Mouse (Mus musculus) splenic B cell, adult 2 months (primary cell): ENCODE measurements around the gene Arnt.
A peak's percentile ranks its signal among the peaks of the same experiment; 100 is the strongest.
"Not testable (repeated sequence)": the region's sequence is repeated elsewhere in the genome, so short reads cannot be mapped to it uniquely, and the experiment has no call there.

ENCODE experiments used
- DNase-seq: peaks from one replicate; pipeline ENCODE4 v3.0.0-alpha.2; 2011; ENCODE audit warnings: low read depth, low spot score
- H3K27me3 ChIP-seq: 2 replicates; pipeline ENCODE4 v1.6.1; 2012; ENCODE audit warnings: mild to moderate bottlenecking, low read length, moderate library complexity, mixed read lengths; ENCODE audit not compliant: control insufficient read depth, poor library complexity, insufficient read depth, severe bottlenecking
- H3K36me3 ChIP-seq: 2 replicates; pipeline ENCODE4 v1.6.1; 2012; ENCODE audit warnings: mild to moderate bottlenecking, low read length, moderate library complexity, mixed read lengths; ENCODE audit not compliant: control insufficient read depth, poor library complexity, insufficient read depth, severe bottlenecking

The Arnt gene

DNA sequence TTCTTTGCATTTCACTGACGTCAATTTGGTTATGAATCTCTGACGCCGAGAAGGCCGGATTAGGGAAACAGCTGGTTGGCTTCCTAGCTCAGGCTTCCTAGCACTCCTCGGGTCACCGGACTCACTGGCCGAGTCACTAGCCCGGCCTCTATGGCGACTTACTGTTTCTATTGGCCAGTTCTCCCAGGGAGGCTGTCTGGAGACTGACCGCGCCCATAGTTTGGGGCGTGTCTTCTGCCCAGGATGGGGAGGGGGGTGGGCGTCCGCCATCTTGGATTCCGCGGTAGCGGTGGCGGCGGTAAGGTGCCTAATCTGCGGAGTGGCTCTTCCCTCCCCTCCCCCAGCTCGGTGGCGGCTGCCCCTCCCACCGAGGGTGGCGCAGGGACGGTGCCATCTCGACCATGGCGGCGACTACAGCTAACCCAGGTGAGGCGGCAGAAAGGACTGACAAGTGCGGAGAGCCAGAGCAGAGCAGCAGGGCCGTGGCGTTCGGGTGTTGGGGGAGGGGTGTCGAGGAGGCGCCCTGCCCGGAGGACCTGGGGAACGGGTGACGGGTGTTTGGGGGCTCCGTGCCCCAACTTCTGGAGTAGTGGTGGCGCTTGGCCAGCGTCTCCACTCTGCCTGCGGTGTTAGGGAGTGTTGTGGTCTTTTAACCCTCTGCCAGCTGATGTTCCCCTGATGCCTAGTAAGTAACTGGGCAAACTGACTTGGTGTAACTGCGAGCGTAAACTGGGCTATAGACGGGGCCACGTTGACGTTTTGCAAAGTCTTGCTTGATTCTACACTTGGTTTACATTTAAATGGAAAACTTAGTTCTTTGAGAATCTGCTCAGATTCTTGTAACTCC, at the start of gene Arnt:
Gene Arnt, plus strand, starts transcription at position 253 of the 847 bp plus-strand sequence.
- H3K36me3 ChIP-seq = no peaks in the 10 kb centered on the region
- peak; percentile 97 for DNase-seq
- no peaks in the 10 kb centered on the region for H3K27me3 ChIP-seq

DNA sequence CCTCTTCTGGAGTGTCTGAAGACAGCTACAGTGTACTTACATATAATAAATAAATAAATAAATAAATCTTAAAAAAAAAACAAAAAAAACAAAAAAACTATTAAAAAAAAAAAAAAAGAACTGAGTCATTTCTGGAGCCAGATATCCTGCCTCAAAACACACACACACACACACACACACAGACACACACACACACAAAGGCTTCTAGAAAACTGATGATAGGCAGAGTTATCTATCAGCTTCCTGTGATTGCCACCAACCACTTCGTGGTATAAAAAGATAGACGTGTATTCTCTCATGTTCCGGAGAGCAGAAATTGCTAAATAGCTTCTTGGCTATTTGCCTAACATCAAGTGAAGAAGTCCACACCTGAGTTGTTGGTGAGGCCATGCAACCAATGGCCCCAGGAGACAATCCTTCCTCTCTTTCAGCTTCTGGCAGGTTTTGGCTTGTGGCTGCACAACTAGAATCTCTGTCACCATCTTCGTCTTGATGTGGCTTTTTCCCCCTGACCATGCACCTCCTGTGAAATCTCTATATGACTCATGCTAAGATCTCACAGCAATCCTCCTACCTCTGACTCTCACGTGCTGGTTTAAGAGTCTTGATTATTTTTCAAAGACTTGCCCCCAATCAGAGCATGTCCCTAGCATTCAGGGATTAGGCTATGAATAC, 48.6 kb upstream of the Arnt start:
- DNase-seq = no peak
- Histone ChIP-seq H3K36me3 (no peaks in the 10 kb centered on the region), H3K27me3 (no peaks in the 10 kb centered on the region)

DNA sequence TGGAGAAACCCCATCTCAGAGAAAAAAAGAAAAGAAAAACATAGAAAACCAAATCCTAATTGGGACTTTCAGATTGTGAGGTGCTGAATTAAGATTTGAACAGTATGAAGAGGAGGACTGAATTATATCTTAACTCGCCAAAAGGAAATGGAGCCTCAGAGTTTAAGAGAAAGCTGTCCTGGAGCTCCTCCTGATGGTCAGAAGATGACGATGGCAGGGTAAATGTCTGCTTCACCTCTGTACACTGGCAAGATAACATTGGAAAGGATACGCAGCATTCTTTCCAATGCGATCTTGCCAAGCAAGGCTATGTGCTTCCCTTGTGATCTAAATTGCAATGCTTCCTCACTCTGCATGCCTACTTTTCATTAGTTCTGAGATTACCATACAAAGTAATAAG, 39.8 kb upstream of the Arnt start:
- DNase-seq = peak; percentile 44

DNA sequence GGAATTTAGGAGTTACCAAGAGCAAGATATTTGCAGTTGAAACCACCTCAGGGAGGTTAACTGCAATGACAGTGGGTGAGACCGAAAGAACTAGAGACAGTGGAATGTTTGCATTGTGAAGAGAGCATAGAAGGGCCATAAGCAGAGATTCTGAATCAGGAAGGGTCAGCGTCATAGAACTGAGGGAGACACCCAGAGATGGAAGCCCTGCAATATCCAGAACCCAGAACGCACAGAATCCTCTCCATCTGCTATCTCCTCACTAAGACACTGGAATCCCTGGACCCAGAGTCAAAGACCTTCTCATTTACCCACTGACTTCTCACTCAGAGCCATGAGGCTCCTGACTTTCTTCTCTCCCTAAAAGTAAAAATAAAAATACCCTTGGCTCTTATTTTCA, 31.4 kb upstream of the Arnt start, which contains the start of gene 4930558C23Rik:
Gene 4930558C23Rik, minus strand, starts transcription at position 101 of the 400 bp plus-strand sequence.
- DNase-seq = no peak
- Histone ChIP-seq H3K27me3 (no peaks in the 10 kb centered on the region), H3K36me3 (no peaks in the 10 kb centered on the region)

More for the DNA sequence above, 39.8 kb upstream of the Arnt start:
- Histone ChIP-seq H3K36me3 (no peaks in the 10 kb centered on the region), H3K27me3 (no peaks in the 10 kb centered on the region)

DNA sequence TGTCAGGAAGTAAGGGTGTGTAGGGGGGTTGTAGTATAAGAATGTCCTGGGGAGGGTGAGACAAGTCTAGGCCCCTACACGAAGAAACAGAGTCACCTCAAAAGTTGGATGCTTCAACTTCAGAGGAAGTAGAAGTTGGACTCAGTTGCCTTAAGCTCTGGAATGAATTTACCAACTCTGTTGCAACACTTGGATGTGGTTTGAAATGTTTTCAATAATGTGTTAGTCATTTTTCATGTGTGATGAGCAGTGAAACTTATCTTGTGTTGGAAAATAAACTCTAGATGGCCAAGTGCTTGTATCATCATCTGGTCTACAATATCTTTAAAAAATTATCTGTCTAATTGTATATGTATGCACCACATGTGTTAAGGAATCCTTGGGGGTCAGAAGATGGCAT, 26.5 kb upstream of the Arnt start:
- Histone ChIP-seq H3K27me3 (no peaks in the 10 kb centered on the region), H3K36me3 (no peaks in the 10 kb centered on the region)
- no peak for DNase-seq

DNA sequence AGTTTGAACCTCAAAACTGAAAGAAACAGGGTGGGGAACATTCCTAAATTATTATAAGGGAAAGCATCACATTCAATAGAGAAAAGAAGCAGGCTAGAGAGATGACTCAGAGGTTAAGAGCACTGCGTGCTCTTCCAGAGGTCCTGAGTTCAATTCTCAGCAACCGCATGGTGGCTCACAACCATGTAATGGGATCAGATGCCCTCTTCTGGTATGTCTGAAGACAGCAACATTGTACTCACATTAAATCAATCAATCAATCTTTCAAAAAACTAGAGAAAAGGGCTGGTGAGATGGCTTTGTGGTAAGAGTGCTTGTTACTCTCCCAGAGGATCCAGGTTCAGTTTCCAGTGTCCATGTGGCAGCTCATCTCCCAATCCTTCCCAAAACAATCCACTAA, 25.3 kb upstream of the Arnt start:
- no peaks in the 10 kb centered on the region for H3K36me3 ChIP-seq
- no peak for DNase-seq
- no peaks in the 10 kb centered on the region for H3K27me3 ChIP-seq

DNA sequence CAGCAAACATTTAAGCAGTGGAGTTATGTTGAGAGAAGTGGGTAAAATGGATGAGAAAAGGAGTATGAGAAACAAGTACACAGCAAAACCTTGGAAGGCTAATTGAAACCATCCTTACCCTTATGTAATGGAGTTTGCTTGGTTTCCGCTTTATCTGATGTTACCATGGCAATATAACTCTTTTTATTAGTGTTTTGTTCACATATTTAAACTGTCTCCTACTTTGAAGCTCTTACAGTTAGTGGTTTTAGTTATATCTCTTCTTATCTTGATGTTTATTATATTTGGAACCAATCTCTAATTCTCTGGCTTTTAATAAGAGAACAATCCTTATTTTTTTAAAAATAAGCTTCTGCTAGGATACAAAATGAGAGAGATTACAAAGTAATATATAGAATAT, 21.9 kb upstream of the Arnt start:
- DNase-seq = no peak
- H3K27me3 ChIP-seq = no peaks in the 10 kb centered on the region; the same call in 1 of the 2 replicates
- no peaks in the 10 kb centered on the region for H3K36me3 ChIP-seq

DNA sequence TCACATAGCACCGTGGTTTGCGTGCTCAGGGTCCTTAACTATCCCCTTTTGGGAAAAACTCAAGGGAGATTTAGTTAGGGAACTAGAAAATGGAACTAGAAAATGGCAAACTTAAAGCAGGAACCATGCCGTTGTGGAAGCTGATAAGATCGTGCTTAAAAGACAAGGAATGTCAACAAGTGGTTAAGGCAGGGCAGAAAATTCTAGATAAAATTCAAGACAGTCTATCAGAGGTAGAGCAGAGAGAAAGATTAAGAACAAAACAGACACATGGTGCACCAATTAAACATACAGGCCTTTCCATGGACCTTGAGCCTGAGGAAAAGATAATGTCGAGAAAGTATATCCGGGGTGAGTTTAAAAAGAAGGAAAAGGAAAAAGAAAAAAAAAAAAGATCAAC, 16.3 kb upstream of the Arnt start:
- no peaks in the 10 kb centered on the region for H3K36me3 ChIP-seq
- no peak for DNase-seq
- H3K27me3 ChIP-seq = no peaks in the 10 kb centered on the region; the same call in 1 of the 2 replicates

DNA sequence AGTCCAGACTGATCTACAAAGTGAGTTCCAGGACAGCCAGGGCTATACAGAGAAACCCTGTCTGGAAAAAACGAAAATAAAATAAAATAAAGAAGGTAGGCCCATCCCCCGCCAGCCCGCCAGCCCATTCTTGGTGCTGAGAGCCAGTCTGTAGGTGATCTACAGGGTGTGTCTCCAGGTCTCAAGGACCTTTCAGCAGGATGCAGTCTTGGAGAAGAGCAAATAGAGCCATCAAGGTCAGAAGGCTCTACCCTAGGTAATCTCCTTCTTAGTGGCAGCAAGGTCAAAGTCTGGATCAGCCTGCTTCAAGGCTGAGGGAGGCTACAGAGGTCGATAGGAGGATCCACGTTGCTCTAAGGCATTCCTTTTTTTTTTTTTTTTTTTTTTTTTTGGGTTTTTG, 7.7 kb upstream of the Arnt start:
- H3K36me3 ChIP-seq, H3K27me3 ChIP-seq, DNase-seq: not testable (repeated sequence)

DNA sequence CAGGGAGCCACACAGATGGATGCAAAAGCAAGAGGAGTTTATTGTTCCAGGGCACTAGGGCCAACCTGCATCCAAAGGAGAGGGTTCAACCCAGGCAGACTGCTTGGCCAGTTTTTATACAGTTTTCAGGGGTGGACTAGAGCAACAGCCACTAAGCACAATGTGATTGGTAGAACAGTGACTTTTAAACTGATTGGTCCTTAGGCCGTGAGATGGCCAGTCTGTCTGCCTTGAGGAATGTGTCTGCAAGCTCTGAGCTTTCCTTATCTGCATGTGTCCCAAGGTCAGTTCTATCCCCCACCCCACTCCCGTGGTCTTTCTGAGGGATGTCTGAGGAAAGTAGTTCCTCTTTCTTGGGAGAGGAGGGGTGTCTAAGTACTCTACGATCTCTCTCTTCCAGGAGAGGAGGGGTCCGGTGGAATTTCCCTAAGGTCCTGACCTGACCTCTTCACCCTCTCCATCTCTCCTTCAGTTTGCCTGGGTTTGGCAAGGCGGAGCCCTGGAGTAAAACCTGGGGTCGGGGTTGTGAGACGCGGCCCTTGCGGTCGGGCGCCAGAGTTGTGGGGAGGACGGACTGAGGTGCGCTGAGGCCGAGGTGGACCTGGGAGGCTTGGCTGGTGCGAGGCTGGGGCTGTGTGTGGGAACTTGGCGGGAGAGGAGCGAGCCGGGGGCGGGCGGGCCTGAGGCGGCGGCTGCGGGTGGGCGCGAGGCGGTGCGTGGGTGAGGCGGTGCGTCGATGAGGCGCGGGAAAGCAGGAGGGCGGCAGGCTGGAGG, 6.9 kb upstream of the Arnt start:
- H3K36me3 ChIP-seq, DNase-seq, H3K27me3 ChIP-seq: not testable (repeated sequence)

DNA sequence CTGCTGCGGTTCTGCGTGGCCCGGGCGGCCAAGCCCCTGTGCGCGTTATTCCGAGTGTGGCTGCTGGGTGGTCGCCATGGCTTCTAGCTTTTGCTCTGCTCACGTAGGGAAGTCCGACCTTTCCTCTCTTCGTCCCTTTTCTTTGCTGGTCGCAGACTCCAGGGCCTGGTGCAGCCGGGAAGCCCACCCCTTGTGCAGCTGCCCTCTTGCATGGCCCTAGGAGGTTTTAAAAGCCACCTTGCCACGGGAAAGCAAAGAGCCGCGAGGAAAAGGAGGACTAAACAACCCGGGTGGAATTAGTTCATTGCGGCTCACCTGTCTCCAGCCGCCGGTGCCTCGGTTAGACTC, 6.3 kb upstream of the Arnt start:
- not testable (repeated sequence) for H3K27me3 ChIP-seq, H3K36me3 ChIP-seq, DNase-seq

DNA sequence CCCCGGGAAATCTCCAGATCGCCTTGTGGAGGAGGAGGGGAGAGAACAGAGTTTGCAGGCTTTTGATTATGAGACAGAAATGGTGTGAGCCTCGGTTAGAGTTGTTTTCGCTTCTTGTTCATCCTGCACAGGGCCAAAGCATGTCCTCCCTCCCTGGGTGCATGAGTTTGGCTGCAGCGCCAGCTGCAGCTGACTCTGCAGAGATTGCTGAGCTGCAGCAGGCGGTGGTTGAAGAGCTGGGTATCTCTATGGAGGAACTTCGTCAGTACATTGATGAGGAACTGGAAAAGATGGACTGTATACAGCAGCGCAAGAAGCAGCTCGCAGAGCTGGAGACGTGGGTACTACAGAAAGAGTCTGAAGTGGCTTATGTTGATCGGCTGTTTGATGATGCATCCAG, 5.8 kb upstream of the Arnt start:
- H3K27me3 ChIP-seq, H3K36me3 ChIP-seq, DNase-seq: not testable (repeated sequence)

DNA sequence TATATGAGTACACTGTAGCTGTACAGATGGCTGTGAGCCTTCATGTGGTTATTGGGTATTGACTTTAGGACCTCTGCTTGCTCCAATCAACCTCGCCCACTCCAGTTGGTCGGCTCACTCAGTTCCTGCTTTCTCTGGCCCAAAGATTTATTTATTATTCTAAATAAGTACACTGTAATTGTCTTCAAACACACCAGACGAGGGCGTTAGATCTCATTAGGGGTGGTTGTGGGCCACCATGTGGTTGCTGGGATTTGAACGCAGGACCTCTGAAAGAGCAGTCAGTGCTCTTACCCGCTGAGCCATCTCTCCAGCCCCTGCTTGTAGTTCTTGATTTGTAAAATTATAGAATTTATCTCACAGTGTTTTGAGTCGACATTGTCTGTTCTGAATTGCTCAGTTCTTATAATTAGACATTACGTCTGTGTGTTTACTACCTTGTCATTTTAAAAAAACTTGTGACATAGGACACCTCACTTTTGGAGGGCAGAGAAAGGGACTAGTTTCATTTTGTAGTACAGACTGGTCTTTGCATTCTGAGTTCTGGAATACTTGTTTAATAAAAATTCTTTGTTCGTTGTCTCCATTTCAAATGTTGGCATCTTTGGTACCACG, 780 bp upstream of the Arnt start:
- H3K36me3 ChIP-seq = no peaks in the 10 kb centered on the region
- peak; percentile 31 for DNase-seq
- no peaks in the 10 kb centered on the region for H3K27me3 ChIP-seq

DNA sequence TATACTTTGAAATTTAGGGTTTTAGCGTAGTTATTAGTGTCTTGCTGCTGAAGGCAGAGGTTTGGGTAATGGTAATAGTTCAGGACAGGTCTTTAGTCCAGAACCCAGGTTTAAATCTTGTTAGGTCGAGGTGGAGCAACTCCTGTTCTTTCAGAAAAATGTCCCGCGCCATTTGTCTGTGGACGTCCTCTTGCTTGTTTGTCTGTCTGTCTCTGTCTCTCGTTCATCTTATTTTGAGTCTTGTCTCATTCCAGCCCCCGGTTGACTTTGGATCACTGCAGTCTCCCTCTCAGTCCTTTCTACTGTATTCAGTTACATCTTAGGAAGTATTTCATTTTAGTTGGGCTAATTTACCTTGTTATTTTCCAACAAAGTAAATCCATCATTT, 789 bp downstream of the Arnt start:
- no peaks in the 10 kb centered on the region for H3K27me3 ChIP-seq
- no peaks in the 10 kb centered on the region for H3K36me3 ChIP-seq
- no peak for DNase-seq
